Mouse (Mus musculus): ENCODE measurements around the gene Tubgcp5. TPM values are rescaled to one million over a fixed set of nuclear protein-coding genes. Genes with fewer than 3 reads are reported as not detected.

Gene Tubgcp5
- polyA plus RNA-seq, 1 experiment from 2014 or later, result 45.8 TPM

DNA sequence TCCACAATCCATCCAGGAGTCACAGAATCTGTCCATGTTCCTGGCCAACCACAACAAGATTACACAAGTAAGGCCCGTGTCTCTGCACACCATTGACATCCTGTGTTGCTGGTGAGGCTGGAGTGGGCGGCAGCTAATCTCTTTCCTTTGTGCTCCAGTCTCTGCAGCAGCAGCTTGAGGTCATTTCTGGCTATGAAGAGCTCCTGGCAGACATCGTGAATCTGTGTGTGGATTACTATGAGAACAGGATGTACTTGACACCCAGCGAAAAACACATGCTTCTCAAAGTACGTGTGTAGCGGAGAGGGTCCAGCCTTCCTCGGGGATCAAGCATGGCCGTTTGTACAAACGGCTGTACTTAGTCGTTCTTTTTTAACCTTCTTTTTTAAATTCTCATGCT is 83.8 kb downstream of the Tubgcp5 start:
- Histone ChIP-seq H3K4me3 (no peak overlapping the region), H3K4me2 (replicated peaks) (no peak overlapping the region), H3K36me3 (peaks cover 87% of the 10 kb centered on the region), H3K9me3 (no peaks in the 10 kb centered on the region), H3K27ac (replicated peaks) (no peak overlapping the region), H3K4me1 (no peaks in the 10 kb centered on the region), H3K9ac (replicated peaks) (no peak overlapping the region), H3K27me3 (no peaks in the 10 kb centered on the region)
- WGBS, result 91% methylated on average over 10 of the region's 10 CpGs
- no peak for ATAC-seq (ENCODE audit: low FRiP score, low read depth)

DNA sequence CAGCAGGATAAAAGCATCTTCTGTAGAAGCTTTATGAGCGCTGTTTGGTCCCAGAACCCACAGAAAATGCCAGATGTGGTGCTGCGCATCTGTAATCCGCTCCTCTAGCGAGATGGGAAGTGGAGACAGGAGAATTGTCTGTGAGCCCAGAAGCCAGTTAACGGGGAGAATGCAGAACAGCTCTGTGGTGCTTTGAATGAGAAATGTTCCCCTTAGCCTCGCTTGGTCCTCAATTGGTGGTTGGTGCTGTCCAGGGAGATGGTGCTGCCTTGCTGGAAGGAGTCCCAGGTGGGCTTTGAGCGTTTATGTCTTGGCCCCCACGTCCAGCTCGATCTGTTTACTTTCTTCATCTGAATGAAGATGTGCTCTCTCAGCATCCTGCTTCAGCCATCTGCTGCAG is 86.9 kb downstream of the Tubgcp5 start:
- Histone ChIP-seq H3K27ac (replicated peaks) (no peak overlapping the region), H3K36me3 (peaks cover 56% of the 10 kb centered on the region), H3K9ac (replicated peaks) (no peak overlapping the region), H3K27me3 (no peaks in the 10 kb centered on the region), H3K4me2 (replicated peaks) (no peak overlapping the region), H3K4me1 (no peaks in the 10 kb centered on the region), H3K4me3 (no peak overlapping the region), H3K9me3 (no peaks in the 10 kb centered on the region)
- WGBS, result 92% methylated on average over 9 of the region's 9 CpGs
- ATAC-seq (ENCODE audit: low FRiP score, low read depth), result no peak

Other genes with a start within 250 kb of the Tubgcp5 start
- gene Siglech, start 26.0 kb upstream of the Tubgcp5 start, polyA plus RNA-seq (2016; fragmentation: Nextera tagmentation; extraction: Ambion mirVana), result 1.1 and 1.2 TPM in 2 replicates
- 73.3 and 79.9 TPM in 2 replicates for gene Cyfip1, start 47.6 kb downstream of the Tubgcp5 start, polyA plus RNA-seq (2016; fragmentation: Nextera tagmentation; extraction: Ambion mirVana)
- gene Nipa2, start 168.3 kb downstream of the Tubgcp5 start, polyA plus RNA-seq (2016; fragmentation: Nextera tagmentation; extraction: Ambion mirVana), result 44.1 and 50.7 TPM in 2 replicates
- gene Nipa1, start 225.8 kb downstream of the Tubgcp5 start, polyA plus RNA-seq (2016; fragmentation: Nextera tagmentation; extraction: Ambion mirVana), result 15.2 TPM in 2 replicates

All from midbrain, embryonic 12.5 days (tissue).